ENCODE assay signal across 8 mouse cellular contexts in genomic region chr1:180848114-180848510, GRCm38 (mm10). TPM values are rescaled to one million over a fixed set of nuclear protein-coding genes. Genes with fewer than 3 reads are reported as not detected.
DNase-seq lines count a peak whose midpoint lies in the region; ATAC-seq and TF ChIP-seq lines count a peak whose summit lies in the region.

No protein-coding gene starts in this region.

- no peak for TF ChIP-seq POLR2A in ES-Bruce4 (IDR thresholded peaks at IDR 0.05; ENCODE audit: insufficient read depth, low read length)

- H3K9me3 ChIP-seq in ES-Bruce4 (replicated peaks; ENCODE audit: control insufficient read depth, insufficient read depth, low read length, poor library complexity, severe bottlenecking) = no peaks in the 10 kb centered on the region
- no peaks in the 10 kb centered on the region for H3K9me3 ChIP-seq in forebrain, embryonic 12.5 days
- no peaks in the 10 kb centered on the region for H3K9me3 ChIP-seq in heart, embryonic 16.5 days (replicated peaks; ENCODE audit: control insufficient read depth, low read length)
- H3K9me3 ChIP-seq in liver, embryonic 14.5 days (ENCODE audit: control insufficient read depth, low read length) = no peaks in the 10 kb centered on the region
- H3K9me3 ChIP-seq in stomach, embryonic 16.5 days (replicated peaks; ENCODE audit: control insufficient read depth, low read length) = no peaks in the 10 kb centered on the region

- WGBS in forebrain, embryonic 12.5 days = 1% methylated on average over 9 of the region's 9 CpGs
- WGBS in heart, embryonic 16.5 days = 1% methylated on average over 9 of the region's 9 CpGs
- WGBS in liver, embryonic 14.5 days (ENCODE audit: insufficient replicate concordance) = 1% methylated on average over 9 of the region's 9 CpGs
- 1% methylated on average over 9 of the region's 9 CpGs for WGBS in stomach, embryonic 16.5 days

- peak; percentile 78 for DNase-seq in c-Kit-positive CD71-positive TER-119-positive erythroid progenitor cells, embryonic 14.5 days (ENCODE audit: low spot score)
- peak; percentile 79 to 91 for DNase-seq in kidney, postnatal 25 days
- DNase-seq in liver, embryonic 14.5 days (ENCODE audit: low read depth in 3 of 3, low spot score in 3 of 3) = peak; percentile 73 to 78 (median 76)
- peak; percentile 52 for DNase-seq in neural tube, embryonic 10.5 days (ENCODE audit: extremely low spot score, low spot score)

- no peak for TF ChIP-seq CTCF in ES-Bruce4 (IDR thresholded peaks at IDR 0.05; ENCODE audit: low read depth, low read length)
- TF ChIP-seq CTCF in liver, embryonic 14.5 days (IDR thresholded peaks at IDR 0.05; ENCODE audit: low read depth) = no peak

- peak; percentile 51; the same call in 1 of the 2 replicates for ATAC-seq in forebrain, embryonic 12.5 days (ENCODE audit: low FRiP score)
- ATAC-seq in heart, embryonic 16.5 days (replicated peaks; ENCODE audit: extremely low read depth, insufficient read depth, low FRiP score) = peak; percentile 52
- peak; percentile 44 for ATAC-seq in liver, embryonic 14.5 days (ENCODE audit: insufficient read depth)
- peak; percentile 59 for ATAC-seq in stomach, embryonic 16.5 days (ENCODE audit: insufficient read depth, low FRiP score)

- peak overlapping the region; percentile 62 for H3K9ac ChIP-seq in ES-Bruce4 (ENCODE audit: low read depth, poor library complexity, severe bottlenecking)
- peak overlapping the region; percentile 50 for H3K9ac ChIP-seq in forebrain, embryonic 12.5 days
- H3K9ac ChIP-seq in heart, embryonic 16.5 days (ENCODE audit: low read length) = peak overlapping the region; percentile 77
- peak overlapping the region; percentile 82 for H3K9ac ChIP-seq in liver, embryonic 14.5 days (replicated peaks)
- peak overlapping the region; percentile 54 for H3K9ac ChIP-seq in stomach, embryonic 16.5 days (ENCODE audit: low read length)

- H3K4me1 ChIP-seq in ES-Bruce4 (ENCODE audit: control insufficient read depth, insufficient read depth, low read length) = peaks cover 1% of the 10 kb centered on the region
- H3K4me1 ChIP-seq in forebrain, embryonic 12.5 days = peaks cover 45% of the 10 kb centered on the region
- peaks cover 34% of the 10 kb centered on the region for H3K4me1 ChIP-seq in heart, embryonic 16.5 days (ENCODE audit: control insufficient read depth, insufficient read depth, low read length)
- peaks cover 37% of the 10 kb centered on the region in 2 experiments for H3K4me1 ChIP-seq in liver, embryonic 14.5 days (replicated peaks; ENCODE audit: control insufficient read depth in 2 of 2, insufficient read depth in 2 of 2, low read length in 1 of 2)
- H3K4me1 ChIP-seq in stomach, embryonic 16.5 days (ENCODE audit: control insufficient read depth, insufficient read depth, low read length) = peaks cover 27% of the 10 kb centered on the region

- H3K4me3 ChIP-seq in ES-Bruce4 (ENCODE audit: low read depth, low read length) = peak overlapping the region; percentile 41
- peak overlapping the region; percentile 31 for H3K4me3 ChIP-seq in forebrain, embryonic 12.5 days (replicated peaks)
- peak overlapping the region; percentile 52 for H3K4me3 ChIP-seq in heart, embryonic 16.5 days (ENCODE audit: low read length)
- H3K4me3 ChIP-seq in liver, embryonic 14.5 days (ENCODE audit: insufficient read depth in 1 of 2, low read depth in 2 of 2, low read length in 2 of 2) = peak overlapping the region; percentile 49 to 53
- H3K4me3 ChIP-seq in stomach, embryonic 16.5 days (replicated peaks; ENCODE audit: low read length) = peak overlapping the region; percentile 35

- peak overlapping the region; percentile 56 for H3K4me2 ChIP-seq in forebrain, embryonic 12.5 days
- peak overlapping the region; percentile 87 for H3K4me2 ChIP-seq in heart, embryonic 16.5 days (ENCODE audit: low read depth, low read length)
- H3K4me2 ChIP-seq in liver, embryonic 14.5 days (ENCODE audit: low read depth) = peak overlapping the region; percentile 96
- H3K4me2 ChIP-seq in stomach, embryonic 16.5 days (ENCODE audit: low read depth, low read length) = peak overlapping the region; percentile 65

- peaks cover 5% of the 10 kb centered on the region; the same call in 1 of the 2 replicates for H3K36me3 ChIP-seq in ES-Bruce4 (ENCODE audit: control insufficient read depth, insufficient read depth, low read length, poor library complexity, severe bottlenecking)
- H3K36me3 ChIP-seq in forebrain, embryonic 12.5 days (replicated peaks) = no peaks in the 10 kb centered on the region
- no peaks in the 10 kb centered on the region for H3K36me3 ChIP-seq in heart, embryonic 16.5 days (ENCODE audit: control insufficient read depth, insufficient read depth)
- H3K36me3 ChIP-seq in liver, embryonic 14.5 days (replicated peaks; ENCODE audit: control insufficient read depth, insufficient read depth, low read depth) = peaks cover 6% of the 10 kb centered on the region; the same call in 1 of the 2 replicates
- no peaks in the 10 kb centered on the region for H3K36me3 ChIP-seq in stomach, embryonic 16.5 days (ENCODE audit: control insufficient read depth, insufficient read depth, low read length)

- H3K27me3 ChIP-seq in ES-Bruce4 (ENCODE audit: control insufficient read depth, insufficient read depth, low read length, poor library complexity, severe bottlenecking) = no peaks in the 10 kb centered on the region
- H3K27me3 ChIP-seq in forebrain, embryonic 12.5 days = no peaks in the 10 kb centered on the region
- no peaks in the 10 kb centered on the region for H3K27me3 ChIP-seq in heart, embryonic 16.5 days (ENCODE audit: control insufficient read depth, insufficient read depth, low read length)
- H3K27me3 ChIP-seq in liver, embryonic 14.5 days (ENCODE audit: control insufficient read depth, insufficient read depth, low read length) = no peaks in the 10 kb centered on the region
- no peaks in the 10 kb centered on the region for H3K27me3 ChIP-seq in stomach, embryonic 16.5 days (ENCODE audit: control insufficient read depth, insufficient read depth, low read length)

- TF ChIP-seq EP300 in ES-Bruce4 (IDR thresholded peaks at IDR 0.05; ENCODE audit: insufficient read depth, low read depth, low read length) = no peak
- 0 out of 2 replicates have a peak, but pooled peaks have one; percentile 13 for TF ChIP-seq EP300 in liver, embryonic 14.5 days (IDR thresholded peaks at IDR 0.05; ENCODE audit: low read depth)

- H3K27ac ChIP-seq in ES-Bruce4 (ENCODE audit: insufficient read depth, low read length) = peak overlapping the region; percentile 66
- peak overlapping the region; percentile 92 for H3K27ac ChIP-seq in forebrain, embryonic 12.5 days
- peak overlapping the region; percentile 98 for H3K27ac ChIP-seq in heart, embryonic 16.5 days (ENCODE audit: low read length)
- H3K27ac ChIP-seq in liver, embryonic 14.5 days = peak overlapping the region; percentile 98
- H3K27ac ChIP-seq in stomach, embryonic 16.5 days (ENCODE audit: low read length) = peak overlapping the region; percentile 93

RNA-seq across cellular contexts. Expression of gene Sde2, which starts 2.8 kb away (rescaled TPM):
- polyA plus RNA-seq in ES-Bruce4 (2011; ENCODE audit: insufficient read depth, insufficient read length, low read depth, missing spikeins) = 35.0 and 36.6 TPM in 2 replicates
- polyA plus RNA-seq in forebrain, embryonic 12.5 days (2016; fragmentation: Nextera tagmentation; extraction: Ambion mirVana) = 39.0 and 39.1 TPM in 2 replicates
- 22.2 and 28.6 TPM in 2 replicates for polyA plus RNA-seq in heart, embryonic 16.5 days (2015; fragmentation: Nextera tagmentation; extraction: Ambion mirVana)
- polyA plus RNA-seq in liver, embryonic 14.5 days (2012; rRNA removed) = 11.5 and 15.5 TPM in 2 replicates
- 15.8 and 18.0 TPM in 2 replicates for polyA plus RNA-seq in liver, embryonic 14.5 days (2014; fragmentation: Nextera tagmentation; extraction: Ambion mirVana)
- polyA plus RNA-seq in stomach, embryonic 16.5 days (2015; fragmentation: Nextera tagmentation; extraction: Ambion mirVana) = 34.9 and 36.5 TPM in 2 replicates

RNA-seq across cellular contexts. Expression of gene H3f3a, which starts 34.4 kb away (rescaled TPM):
- 679 and 698 TPM in 2 replicates for polyA plus RNA-seq in ES-Bruce4 (2011; ENCODE audit: insufficient read depth, insufficient read length, low read depth, missing spikeins)
- polyA plus RNA-seq in forebrain, embryonic 12.5 days (2016; fragmentation: Nextera tagmentation; extraction: Ambion mirVana) = 3,507 and 3,679 TPM in 2 replicates
- 1,475 and 1,571 TPM in 2 replicates for polyA plus RNA-seq in heart, embryonic 16.5 days (2015; fragmentation: Nextera tagmentation; extraction: Ambion mirVana)
- polyA plus RNA-seq in liver, embryonic 14.5 days (2012; rRNA removed) = 529 and 1,021 TPM in 2 replicates
- 2,262 and 2,378 TPM in 2 replicates for polyA plus RNA-seq in liver, embryonic 14.5 days (2014; fragmentation: Nextera tagmentation; extraction: Ambion mirVana)
- 1,948 and 2,131 TPM in 2 replicates for polyA plus RNA-seq in stomach, embryonic 16.5 days (2015; fragmentation: Nextera tagmentation; extraction: Ambion mirVana)

RNA-seq across cellular contexts. Expression of gene Lefty2, which starts 44.8 kb away (rescaled TPM):
- 117 and 124 TPM in 2 replicates for polyA plus RNA-seq in ES-Bruce4 (2011; ENCODE audit: insufficient read depth, insufficient read length, low read depth, missing spikeins)
- polyA plus RNA-seq in forebrain, embryonic 12.5 days (2016; fragmentation: Nextera tagmentation; extraction: Ambion mirVana) = 0.17 TPM in 1 of 2 replicates, not detected in the other
- polyA plus RNA-seq in heart, embryonic 16.5 days (2015; fragmentation: Nextera tagmentation; extraction: Ambion mirVana) = 0.06 and 0.08 TPM in 2 replicates
- not detected in 2 replicates for polyA plus RNA-seq in liver, embryonic 14.5 days (2012; rRNA removed)
- not detected in 2 replicates for polyA plus RNA-seq in liver, embryonic 14.5 days (2014; fragmentation: Nextera tagmentation; extraction: Ambion mirVana)
- polyA plus RNA-seq in stomach, embryonic 16.5 days (2015; fragmentation: Nextera tagmentation; extraction: Ambion mirVana) = 0.35 TPM in 1 of 2 replicates, not detected in the other

RNA-seq across cellular contexts. Expression of gene Pycr2, which starts 56.0 kb away (rescaled TPM):
- polyA plus RNA-seq in ES-Bruce4 (2011; ENCODE audit: insufficient read depth, insufficient read length, low read depth, missing spikeins) = 97.4 and 109 TPM in 2 replicates
- 98.3 and 98.4 TPM in 2 replicates for polyA plus RNA-seq in forebrain, embryonic 12.5 days (2016; fragmentation: Nextera tagmentation; extraction: Ambion mirVana)
- 55.1 and 60.6 TPM in 2 replicates for polyA plus RNA-seq in heart, embryonic 16.5 days (2015; fragmentation: Nextera tagmentation; extraction: Ambion mirVana)
- polyA plus RNA-seq in liver, embryonic 14.5 days (2012; rRNA removed) = 47.9 and 52.0 TPM in 2 replicates
- 84.6 and 94.7 TPM in 2 replicates for polyA plus RNA-seq in liver, embryonic 14.5 days (2014; fragmentation: Nextera tagmentation; extraction: Ambion mirVana)
- polyA plus RNA-seq in stomach, embryonic 16.5 days (2015; fragmentation: Nextera tagmentation; extraction: Ambion mirVana) = 99.6 and 105 TPM in 2 replicates

Comparison
In these comparisons a context has a peak if more than half of its experiments do, and no peak if none do; other contexts are left out.
1. Peak in every context shown above with its lines: DNase-seq, ATAC-seq, H3K4me3 ChIP-seq and H3K27ac ChIP-seq.
2. RNA of gene Lefty2, which starts 44.8 kb away (polyA plus RNA-seq): 117 to 124 TPM in ES-Bruce4; 0.35 TPM in stomach, embryonic 16.5 days, 0.17 TPM in forebrain, embryonic 12.5 days, 0.06 to 0.08 TPM in heart, embryonic 16.5 days and not detected in liver, embryonic 14.5 days; every median in the first group is over 10 times any median in the second.